Mouse (Mus musculus): ENCODE data around the gene Hdgfl2.

- TF ChIP-seq EP300 (optimal IDR thresholded peaks at IDR 0.05), result no peak
- TF ChIP-seq CTCF (IDR thresholded peaks at IDR 0.05; ENCODE audit: low read depth), result no peak
Measured at GRCm38 (mm10) chr17:56144546-56144945, 65.1 kb downstream of the Hdgfl2 start.

Measured in stomach, postnatal 0 days (tissue).